9 mouse cellular contexts compared by ENCODE assay signal in the genomic region with DNA sequence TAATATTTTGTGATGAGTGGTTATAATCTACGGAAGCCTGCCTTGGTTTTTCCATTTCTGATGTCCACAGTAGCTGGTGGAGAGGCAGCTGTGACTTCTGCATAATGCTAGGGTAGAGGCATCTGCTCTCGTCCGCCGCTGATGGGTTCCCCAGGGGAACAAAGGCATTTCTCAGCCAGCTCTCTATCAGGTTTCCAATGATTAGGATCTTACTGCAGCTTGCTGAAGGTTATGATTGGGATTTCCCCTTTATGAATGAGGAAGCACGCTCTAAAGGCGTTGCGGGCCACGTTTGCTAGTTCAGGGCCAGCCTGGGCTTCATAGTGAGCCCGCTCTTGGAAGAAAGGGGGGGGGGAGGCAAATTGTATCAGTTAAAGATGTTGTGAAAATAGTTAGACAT. TPM values are rescaled to one million over a fixed set of nuclear protein-coding genes. Genes with fewer than 3 reads are reported as not detected.
A peak's percentile ranks its signal among the peaks of the same experiment; 100 is the strongest.
DNase-seq lines count a peak whose midpoint lies in the region; ATAC-seq and TF ChIP-seq lines count a peak whose summit lies in the region.
"Had no signal": no experiment of that assay in that cellular context is flagged by ENCODE, and none has a peak within 500 bp of the region (broad histone marks: within the 10 kb centered on the region; RNA-seq: fewer than 3 reads in every experiment).

No protein-coding gene starts in this region.

- no peak for TF ChIP-seq POLR2A in brain, embryonic 14.5 days (IDR thresholded peaks at IDR 0.05; ENCODE audit: borderline replicate concordance, extremely low read depth, insufficient read depth, insufficient read length, poor library complexity, severe bottlenecking)

- no peak overlapping the region for H3K27ac ChIP-seq in heart, embryonic 16.5 days (ENCODE audit: low read length)
- H3K27ac ChIP-seq in hindbrain, embryonic 15.5 days (replicated peaks) = no peak overlapping the region
- H3K27ac ChIP-seq in midbrain, embryonic 16.5 days (ENCODE audit: low read length) = no peak overlapping the region

- no peak overlapping the region for H3K9ac ChIP-seq in heart, embryonic 16.5 days (ENCODE audit: low read length)
- no peak overlapping the region for H3K9ac ChIP-seq in hindbrain, embryonic 15.5 days
- H3K9ac ChIP-seq in midbrain, embryonic 16.5 days (ENCODE audit: low read depth, low read length) = 0 out of 2 replicates have a peak overlapping the region, but pooled peaks have one; percentile 7

- intact Hi-C loops in heart, postnatal 25 days (cut with DNase I) = no loop called here
- intact Hi-C loops in left cerebral cortex, postnatal 4 days (cut with DNase I) = no loop called here

- peaks cover 23% of the 10 kb centered on the region for H3K4me1 ChIP-seq in heart, embryonic 16.5 days (ENCODE audit: control insufficient read depth, insufficient read depth, low read length)
- peaks cover 40% of the 10 kb centered on the region for H3K4me1 ChIP-seq in hindbrain, embryonic 15.5 days (replicated peaks)
- peaks cover 45% of the 10 kb centered on the region for H3K4me1 ChIP-seq in midbrain, embryonic 16.5 days (ENCODE audit: control insufficient read depth, insufficient read depth, low read length)

- WGBS in heart, embryonic 16.5 days = 68% methylated on average over 9 of the region's 9 CpGs
- 51% methylated on average over 9 of the region's 9 CpGs for WGBS in hindbrain, embryonic 15.5 days
- 59% methylated on average over 9 of the region's 9 CpGs for WGBS in midbrain, embryonic 16.5 days

- no peak for ATAC-seq in heart, embryonic 16.5 days (replicated peaks; ENCODE audit: extremely low read depth, insufficient read depth, low FRiP score)
- no peak for ATAC-seq in hindbrain, embryonic 15.5 days (ENCODE audit: low FRiP score, low read depth)
- ATAC-seq in midbrain, embryonic 16.5 days = no peak

- H3K36me3 ChIP-seq in heart, embryonic 16.5 days (ENCODE audit: control insufficient read depth, insufficient read depth) = peaks cover 11% of the 10 kb centered on the region; the same call in 1 of the 2 replicates
- peaks cover 9% of the 10 kb centered on the region; the same call in 1 of the 2 replicates for H3K36me3 ChIP-seq in hindbrain, embryonic 15.5 days
- peaks cover 4% of the 10 kb centered on the region; the same call in 1 of the 2 replicates for H3K36me3 ChIP-seq in midbrain, embryonic 16.5 days (ENCODE audit: control insufficient read depth, insufficient read depth, low read length)

- no peaks in the 10 kb centered on the region for H3K9me3 ChIP-seq in heart, embryonic 16.5 days (replicated peaks; ENCODE audit: control insufficient read depth, low read length)
- no peaks in the 10 kb centered on the region for H3K9me3 ChIP-seq in hindbrain, embryonic 15.5 days
- no peaks in the 10 kb centered on the region for H3K9me3 ChIP-seq in midbrain, embryonic 16.5 days (replicated peaks; ENCODE audit: control insufficient read depth, low read length, poor library complexity, severe bottlenecking)

- DNase-seq in heart, postnatal 25 days (ENCODE audit: low spot score) = no peak
- peak; percentile 15 for DNase-seq in brain, embryonic 14.5 days (ENCODE audit: low read depth)
- no peak for DNase-seq in frontal cortex, adult 2 months (ENCODE audit: extremely low spot score in 1 of 2, low spot score in 1 of 2)
- DNase-seq in left cerebral cortex, postnatal 4 days = no peak
- no peak for DNase-seq in lung, postnatal 4 days
- DNase-seq: kidney, postnatal 36 days had no signal

- H3K27me3 ChIP-seq in heart, embryonic 16.5 days (ENCODE audit: control insufficient read depth, insufficient read depth, low read length) = no peaks in the 10 kb centered on the region
- no peaks in the 10 kb centered on the region for H3K27me3 ChIP-seq in hindbrain, embryonic 15.5 days
- H3K27me3 ChIP-seq in midbrain, embryonic 16.5 days (ENCODE audit: control insufficient read depth, insufficient read depth, low read depth, low read length) = no peaks in the 10 kb centered on the region

- no peak overlapping the region for H3K4me3 ChIP-seq in heart, embryonic 16.5 days (ENCODE audit: low read length)
- no peak overlapping the region for H3K4me3 ChIP-seq in hindbrain, embryonic 15.5 days
- no peak overlapping the region for H3K4me3 ChIP-seq in midbrain, embryonic 16.5 days (ENCODE audit: low read depth, low read length)

- H3K4me2 ChIP-seq in heart, embryonic 16.5 days (ENCODE audit: low read depth, low read length) = peak overlapping the region; percentile 15; the same call in 1 of the 2 replicates
- H3K4me2 ChIP-seq in hindbrain, embryonic 15.5 days = peak overlapping the region; percentile 91
- peak overlapping the region; percentile 87 for H3K4me2 ChIP-seq in midbrain, embryonic 16.5 days (ENCODE audit: low read length)

- TF ChIP-seq CTCF in brain, embryonic 14.5 days (IDR thresholded peaks at IDR 0.05; ENCODE audit: borderline replicate concordance, extremely low read depth, insufficient read depth, insufficient read length) = no peak

RNA-seq across cellular contexts. Expression of a gene that starts 3.0 kb away (rescaled TPM):
- 11.2 and 11.7 TPM in 2 replicates for polyA plus RNA-seq in heart, embryonic 16.5 days (2015; fragmentation: Nextera tagmentation; extraction: Ambion mirVana)
- 1 to 10 TPM; 8.8 to 9.7 TPM for total RNA-seq in heart, postnatal 25 days (2021)
- polyA plus RNA-seq in brain, embryonic 14.5 days (2012; rRNA removed) = 15.9 and 30.7 TPM in 2 replicates
- polyA plus RNA-seq in hindbrain, embryonic 15.5 days (2015; fragmentation: Nextera tagmentation; extraction: Ambion mirVana) = 18.0 and 19.8 TPM in 2 replicates
- 17.5 and 20.1 TPM in 2 replicates for polyA plus RNA-seq in midbrain, embryonic 16.5 days (2015; fragmentation: Nextera tagmentation; extraction: Ambion mirVana)
- polyA plus RNA-seq in frontal cortex, adult 2 months (2012; rRNA removed) = 17.9 and 18.1 TPM in 2 replicates
- total RNA-seq in left cerebral cortex, postnatal 4 days (2021) = 10 to 100 TPM; 30.2 to 30.3 TPM

RNA-seq across cellular contexts. Expression of a gene that starts 3.3 kb away (rescaled TPM):
- 6.0 and 6.4 TPM in 2 replicates for polyA plus RNA-seq in heart, embryonic 16.5 days (2015; fragmentation: Nextera tagmentation; extraction: Ambion mirVana)
- total RNA-seq in heart, postnatal 25 days (2021) = 1 to 10 TPM; 4.9 TPM
- polyA plus RNA-seq in brain, embryonic 14.5 days (2012; rRNA removed) = 8.9 and 12.2 TPM in 2 replicates
- polyA plus RNA-seq in hindbrain, embryonic 15.5 days (2015; fragmentation: Nextera tagmentation; extraction: Ambion mirVana) = 8.6 and 8.8 TPM in 2 replicates
- polyA plus RNA-seq in midbrain, embryonic 16.5 days (2015; fragmentation: Nextera tagmentation; extraction: Ambion mirVana) = 11.1 and 11.6 TPM in 2 replicates
- 8.2 and 9.7 TPM in 2 replicates for polyA plus RNA-seq in frontal cortex, adult 2 months (2012; rRNA removed)
- total RNA-seq in left cerebral cortex, postnatal 4 days (2021) = 10 to 100 TPM; 14.0 to 14.5 TPM

RNA-seq across cellular contexts. Expression of a gene that starts 22.0 kb away (rescaled TPM):
- 0.10 TPM in 1 of 2 replicates, not detected in the other for polyA plus RNA-seq in heart, embryonic 16.5 days (2015; fragmentation: Nextera tagmentation; extraction: Ambion mirVana)
- not detected for total RNA-seq in heart, postnatal 25 days (2021)
- polyA plus RNA-seq in brain, embryonic 14.5 days (2012; rRNA removed) = not detected in 2 replicates
- polyA plus RNA-seq in hindbrain, embryonic 15.5 days (2015; fragmentation: Nextera tagmentation; extraction: Ambion mirVana) = 0.09 TPM in 1 of 2 replicates, not detected in the other
- polyA plus RNA-seq in midbrain, embryonic 16.5 days (2015; fragmentation: Nextera tagmentation; extraction: Ambion mirVana) = not detected in 2 replicates
- 12.9 and 24.9 TPM in 2 replicates for polyA plus RNA-seq in frontal cortex, adult 2 months (2012; rRNA removed)
- not detected for total RNA-seq in left cerebral cortex, postnatal 4 days (2021)

Comparison
In these comparisons a context has a peak if more than half of its experiments do, and no peak if none do; other contexts are left out.
1. H3K4me2 ChIP-seq: peak in every context shown above with its lines; median percentile 91 in hindbrain, embryonic 15.5 days; 87 in midbrain, embryonic 16.5 days; 15 in heart, embryonic 16.5 days.
2. RNA of a gene that starts 22.0 kb away (polyA plus RNA-seq): 12.9 to 24.9 TPM in frontal cortex, adult 2 months; 0.09 TPM in hindbrain, embryonic 15.5 days, not detected in brain, embryonic 14.5 days, 0.10 TPM in heart, embryonic 16.5 days and not detected in midbrain, embryonic 16.5 days; every median in the first group is over 10 times any median in the second.